Mouse (Mus musculus): Measurements from ENCODE around the gene Rpap1. TPM values are rescaled to one million over a fixed set of nuclear protein-coding genes. Genes with fewer than 3 reads are reported as not detected.

The Rpap1 gene
- 10 to 100 TPM; 17.5 to 18.8 TPM for total RNA-seq (2021)
- long read RNA-seq, experiment 1, full-length matches to known transcripts, result 7 of 29 reads
- long read RNA-seq, experiment 1, partial matches to known transcripts, result 15 of 29 reads
- long read RNA-seq, experiment 1, other reads (novel, unspliced or antisense), result 7 of 29 reads
- long read RNA-seq, experiment 2, full-length matches to known transcripts, result 7 of 26 reads
- long read RNA-seq, experiment 2, partial matches to known transcripts, result 17 of 26 reads
- long read RNA-seq, experiment 2, other reads (novel, unspliced or antisense), result 2 of 26 reads

- intact Hi-C loops (cut with DNase I), result no loop called here
- DNase-seq (ENCODE audit: low spot score in 2 of 2), result peak; percentile 76 to 86
Observed at GRCm38 (mm10) chr2:119787206-119787883, at the start of gene Rpap1. Rpap1 (minus strand) TSS chr2:119787537.

DNA sequence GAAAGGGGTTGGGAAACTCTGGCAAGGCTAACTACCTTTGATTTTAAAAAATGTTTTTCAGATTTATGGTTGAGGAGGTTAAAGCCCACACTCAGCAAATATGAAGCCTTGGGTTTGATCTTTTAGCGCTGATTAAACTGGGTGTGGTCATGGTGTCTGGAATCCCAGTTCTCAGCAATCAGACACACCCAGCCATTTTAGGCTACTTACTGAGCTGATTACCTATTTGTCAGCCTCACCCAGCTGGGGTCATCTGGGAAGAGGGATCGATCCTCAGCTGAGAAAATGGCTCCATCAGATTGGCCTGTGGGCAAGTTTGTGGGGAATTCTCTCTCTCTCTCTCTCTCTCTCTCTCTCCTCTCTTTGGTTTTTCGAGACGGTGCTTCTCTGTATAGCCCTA lies 46.9 kb upstream of the Rpap1 start:
- DNase-seq (ENCODE audit: low spot score in 2 of 2), result no peak
- intact Hi-C loops (cut with DNase I), result no loop called here

DNA sequence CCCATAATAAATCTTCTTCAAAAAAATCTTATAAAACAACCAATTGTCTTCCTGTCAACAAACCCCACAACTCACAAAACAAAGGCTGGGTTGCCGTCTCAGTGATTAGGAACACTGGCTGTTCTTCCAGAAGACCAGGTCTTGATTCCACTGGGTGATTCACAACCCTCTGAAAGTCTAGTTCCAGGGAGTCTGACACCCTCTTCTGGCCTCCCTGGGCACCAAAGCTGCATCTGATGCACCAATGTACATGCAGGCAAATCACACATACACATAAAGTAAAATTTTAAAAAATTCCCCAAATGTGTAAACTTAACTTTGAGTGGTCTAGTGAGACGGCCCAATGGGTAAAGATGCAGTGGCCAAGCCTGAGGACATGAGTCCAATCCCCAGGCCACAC lies 43.2 kb upstream of the Rpap1 start:
- no peak for DNase-seq (ENCODE audit: low spot score in 2 of 2)
- intact Hi-C loops (cut with DNase I), result no loop called here

GRCm38 (mm10) chr2:119821136-119821535 lies 33.8 kb upstream of the Rpap1 start:
- intact Hi-C loops (cut with DNase I), result no loop called here
- DNase-seq (ENCODE audit: low spot score in 2 of 2), result peak in 1 of 2 experiments; percentile 61

DNA sequence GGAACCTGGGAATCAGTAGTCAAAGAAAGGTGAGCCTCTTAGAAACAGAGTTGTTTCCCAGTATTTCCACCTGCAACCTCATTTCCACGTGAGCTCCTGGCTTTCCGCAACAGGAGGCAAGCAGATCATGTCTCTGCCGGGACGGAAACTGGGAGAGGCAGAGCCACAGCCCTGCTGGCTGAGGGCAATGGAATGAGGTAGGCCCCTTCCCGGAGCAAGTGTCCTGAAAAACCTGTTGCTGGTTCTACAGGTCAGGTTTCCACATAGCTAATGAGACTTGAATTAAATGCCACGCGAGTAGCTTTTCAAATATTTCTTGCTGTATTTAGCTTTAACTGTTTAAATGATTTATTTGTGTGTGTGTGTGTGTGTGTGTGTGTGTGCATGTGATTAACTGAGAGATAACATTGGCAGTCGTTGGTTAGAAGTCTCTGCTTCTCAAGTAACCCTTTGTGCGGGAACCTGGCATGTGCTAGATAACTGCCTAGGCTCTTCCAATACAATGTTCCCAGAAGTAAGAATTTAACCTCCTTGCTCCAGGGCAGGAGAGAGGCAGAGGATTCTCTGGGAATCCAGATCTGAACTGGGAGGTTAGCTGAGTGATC lies 31.4 kb upstream of the Rpap1 start:
- intact Hi-C loops (cut with DNase I), result no loop called here
- DNase-seq (ENCODE audit: low spot score in 2 of 2), result no peak

DNA sequence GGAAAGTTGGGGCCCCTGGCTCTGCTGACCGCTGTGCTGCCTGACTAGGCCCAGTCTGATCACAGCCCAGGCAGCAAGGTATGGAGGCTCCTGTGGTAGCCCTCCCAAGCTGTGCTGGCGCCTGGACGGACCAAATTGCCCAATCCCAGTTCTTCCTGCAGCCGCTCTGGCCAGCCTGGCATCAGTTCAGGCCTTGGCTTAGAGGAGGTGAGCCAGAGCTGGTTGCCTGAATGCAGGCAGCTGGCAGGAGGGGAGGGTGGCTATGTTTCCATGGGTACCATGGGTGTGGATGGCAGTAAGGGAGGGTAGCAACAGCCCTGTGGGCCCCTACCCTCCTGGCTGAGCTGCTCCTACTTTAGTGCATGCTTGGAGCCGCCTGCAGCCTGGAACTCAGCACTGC lies 29.7 kb upstream of the Rpap1 start:
- no peak for DNase-seq (ENCODE audit: low spot score in 2 of 2)
- intact Hi-C loops (cut with DNase I), result no loop called here

DNA sequence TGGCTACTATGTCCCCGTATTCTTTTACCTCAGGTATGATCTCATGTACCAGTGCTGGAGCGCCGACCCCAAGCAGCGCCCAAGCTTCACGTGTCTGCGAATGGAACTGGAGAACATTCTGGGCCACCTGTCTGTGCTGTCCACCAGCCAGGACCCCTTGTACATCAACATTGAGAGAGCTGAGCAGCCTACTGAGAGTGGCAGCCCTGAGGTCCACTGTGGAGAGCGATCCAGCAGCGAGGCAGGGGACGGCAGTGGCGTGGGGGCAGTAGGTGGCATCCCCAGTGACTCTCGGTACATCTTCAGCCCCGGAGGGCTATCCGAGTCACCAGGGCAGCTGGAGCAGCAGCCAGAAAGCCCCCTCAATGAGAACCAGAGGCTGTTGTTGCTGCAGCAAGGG lies 29.3 kb upstream of the Rpap1 start:
- DNase-seq (ENCODE audit: low spot score in 2 of 2), result no peak
- intact Hi-C loops (cut with DNase I), result no loop called here

DNA sequence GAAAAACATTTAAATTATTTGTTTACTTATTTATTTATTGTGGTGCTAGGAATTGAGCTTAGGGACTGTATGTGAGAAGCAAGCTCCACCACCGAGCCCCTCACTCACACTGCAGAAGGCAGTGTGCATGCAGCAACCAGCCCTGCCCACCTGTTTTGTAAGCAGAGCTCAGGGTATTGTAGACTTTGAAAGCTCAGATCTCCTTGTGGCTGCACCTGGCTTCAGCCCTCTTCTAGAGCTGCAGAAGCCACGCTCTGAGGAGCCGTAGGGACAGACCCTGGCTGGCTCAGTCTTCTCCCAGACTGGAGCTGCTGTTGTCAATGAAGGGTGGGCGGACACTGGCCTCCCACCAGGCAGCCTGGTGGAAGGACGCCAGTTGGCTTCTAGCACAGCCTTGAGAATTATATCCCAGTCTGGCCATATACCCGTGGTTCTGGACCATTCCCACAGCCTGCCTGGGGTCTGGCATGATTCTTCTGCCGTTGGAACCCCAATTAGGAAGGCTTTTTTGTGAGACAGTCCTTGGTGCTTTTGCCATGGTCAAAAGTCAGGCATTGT lies 27.1 kb upstream of the Rpap1 start:
- peak; percentile 74 to 86 for DNase-seq (ENCODE audit: low spot score in 2 of 2)
- intact Hi-C loops (cut with DNase I), result no loop called here

GRCm38 (mm10) chr2:119811490-119812146 lies 24.3 kb upstream of the Rpap1 start:
- intact Hi-C loops (cut with DNase I), result no loop called here
- peak; percentile 36 to 78 for DNase-seq (ENCODE audit: low spot score in 2 of 2)

DNA sequence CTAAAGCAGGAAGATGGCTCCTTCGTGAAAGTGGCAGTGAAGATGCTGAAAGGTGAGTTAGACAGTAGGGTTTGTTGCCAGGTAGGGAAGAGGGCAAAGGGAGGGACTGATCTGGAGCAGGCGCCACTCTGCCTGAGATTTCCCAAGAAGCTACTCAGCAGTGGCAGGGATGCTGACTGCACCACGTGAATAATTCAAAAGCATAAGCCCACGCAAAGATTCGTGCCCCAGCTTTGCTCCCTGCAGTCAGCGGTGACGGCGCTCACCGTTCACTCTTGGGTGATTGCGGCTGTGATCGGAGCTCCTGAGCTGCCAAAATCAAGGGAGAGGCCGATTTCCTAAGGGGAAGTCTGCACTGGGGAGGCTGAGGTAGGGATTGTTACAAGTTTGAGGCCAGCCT lies 23.6 kb upstream of the Rpap1 start:
- intact Hi-C loops (cut with DNase I), result no loop called here

GRCm38 (mm10) chr2:119808881-119809280 lies 21.5 kb upstream of the Rpap1 start:
- no peak for DNase-seq (ENCODE audit: low spot score in 2 of 2)
- intact Hi-C loops (cut with DNase I), result no loop called here

More for the DNA sequence above, 23.6 kb upstream of the Rpap1 start:
- peak; percentile 46 to 60 for DNase-seq (ENCODE audit: low spot score in 2 of 2)

DNA sequence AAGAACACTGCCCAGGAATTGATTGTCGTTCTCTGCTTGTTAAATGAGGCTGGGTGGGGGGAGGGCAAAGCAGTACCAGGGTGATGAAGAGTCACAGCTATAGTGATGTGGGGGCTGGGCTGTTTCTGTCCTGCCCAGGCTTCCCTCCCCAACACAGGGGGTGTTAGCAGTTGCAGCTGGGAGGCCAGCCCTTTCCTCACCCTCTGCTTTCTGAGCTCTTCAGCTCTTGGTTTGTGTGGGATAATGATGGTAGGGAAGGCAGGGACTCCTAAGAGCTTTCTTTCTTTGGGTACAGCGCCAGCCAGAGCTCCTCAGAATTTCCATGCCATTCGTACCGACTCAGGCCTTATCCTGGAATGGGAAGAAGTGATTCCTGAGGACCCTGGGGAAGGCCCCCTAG lies 21.1 kb upstream of the Rpap1 start:
- intact Hi-C loops (cut with DNase I), result no loop called here
- DNase-seq (ENCODE audit: low spot score in 2 of 2), result no peak

DNA sequence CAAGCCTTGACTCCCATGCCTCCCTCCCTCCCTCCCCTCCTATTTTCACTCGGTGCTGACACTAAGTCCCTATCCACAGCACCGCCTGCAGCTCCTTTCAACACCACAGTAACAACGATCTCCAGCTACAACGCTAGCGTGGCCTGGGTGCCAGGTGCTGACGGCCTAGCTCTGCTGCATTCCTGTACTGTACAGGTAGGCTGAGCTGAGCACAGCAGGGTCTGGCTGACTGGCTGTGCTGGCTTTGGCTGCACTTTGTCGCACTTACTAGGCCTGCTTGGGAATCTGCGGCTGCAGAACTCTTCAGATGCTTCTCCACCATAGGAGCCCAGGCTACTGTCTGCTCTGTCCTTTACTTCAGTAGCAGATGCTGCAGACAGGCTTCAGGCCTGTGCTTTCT lies 18.2 kb upstream of the Rpap1 start:
- intact Hi-C loops (cut with DNase I), result no loop called here

DNA sequence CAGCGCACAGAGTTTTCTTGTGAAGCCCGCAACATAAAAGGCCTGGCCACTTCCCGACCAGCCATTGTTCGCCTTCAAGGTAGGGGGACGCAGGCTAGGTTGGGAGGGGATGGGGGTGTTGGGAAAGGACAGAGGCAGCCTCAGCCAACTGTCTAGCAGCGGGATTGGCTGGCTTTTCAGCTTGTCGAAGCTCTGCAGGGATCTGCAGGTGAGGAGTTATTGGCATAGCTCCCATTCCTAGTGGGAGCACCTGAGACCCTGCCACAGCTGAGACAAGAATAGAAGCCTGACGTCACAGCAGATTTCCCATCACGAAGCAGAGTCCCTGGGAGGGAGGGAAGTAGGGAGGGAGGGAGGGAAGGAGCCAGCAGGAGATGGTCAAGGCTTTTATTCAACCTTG lies 17.4 kb upstream of the Rpap1 start:
- intact Hi-C loops (cut with DNase I), result loop anchor here (5.0 kb wide), 1 partner anchor 38 kb away; no protein-coding TSS in a partner anchor
- DNase-seq (ENCODE audit: low spot score in 2 of 2), result peak in 1 of 2 experiments; percentile 22

More for the DNA sequence above, 18.2 kb upstream of the Rpap1 start:
- DNase-seq (ENCODE audit: low spot score in 2 of 2), result no peak

- DNase-seq (ENCODE audit: low spot score in 2 of 2), result no peak
- intact Hi-C loops (cut with DNase I), result loop anchor here (5.0 kb wide), 1 partner anchor 38 kb away; no protein-coding TSS in a partner anchor
Observed at GRCm38 (mm10) chr2:119804275-119804628, 16.9 kb upstream of the Rpap1 start.

DNA sequence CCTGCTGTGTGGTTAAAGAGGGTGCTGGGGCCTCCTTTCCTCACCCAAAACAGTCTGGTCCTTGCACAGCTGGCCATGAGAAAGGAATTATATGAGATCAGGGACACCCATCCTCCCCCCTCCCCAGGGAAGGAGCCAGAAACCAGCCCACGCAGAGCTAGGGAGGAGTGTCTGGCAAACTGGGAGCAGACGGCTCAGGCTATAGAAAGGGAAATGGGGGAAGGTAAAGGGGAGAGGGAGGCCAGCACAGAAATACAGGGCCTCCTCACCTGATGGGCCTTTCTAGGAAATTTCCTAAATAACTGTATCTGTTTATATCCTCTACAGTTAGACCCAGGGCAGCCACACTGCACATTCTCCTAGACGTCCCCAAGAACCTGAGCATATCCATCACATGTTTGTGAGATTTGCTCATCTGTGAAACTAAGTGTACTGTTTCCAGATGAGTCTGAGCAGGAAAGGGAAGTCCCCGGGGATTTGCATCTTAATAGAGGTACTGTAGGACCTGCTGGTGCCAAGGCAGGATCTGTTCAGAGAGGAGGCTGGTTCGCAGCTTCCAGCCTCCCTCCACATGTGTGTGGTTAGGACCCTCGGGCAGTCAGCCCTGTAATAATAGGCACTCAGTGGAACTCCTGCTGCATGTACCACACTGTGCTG lies 16.4 kb upstream of the Rpap1 start:
- peak; percentile 56 to 64 for DNase-seq (ENCODE audit: low spot score in 2 of 2)
- intact Hi-C loops (cut with DNase I), result loop anchor here (5.0 kb wide), 1 partner anchor 39 kb away; no protein-coding TSS in a partner anchor

DNA sequence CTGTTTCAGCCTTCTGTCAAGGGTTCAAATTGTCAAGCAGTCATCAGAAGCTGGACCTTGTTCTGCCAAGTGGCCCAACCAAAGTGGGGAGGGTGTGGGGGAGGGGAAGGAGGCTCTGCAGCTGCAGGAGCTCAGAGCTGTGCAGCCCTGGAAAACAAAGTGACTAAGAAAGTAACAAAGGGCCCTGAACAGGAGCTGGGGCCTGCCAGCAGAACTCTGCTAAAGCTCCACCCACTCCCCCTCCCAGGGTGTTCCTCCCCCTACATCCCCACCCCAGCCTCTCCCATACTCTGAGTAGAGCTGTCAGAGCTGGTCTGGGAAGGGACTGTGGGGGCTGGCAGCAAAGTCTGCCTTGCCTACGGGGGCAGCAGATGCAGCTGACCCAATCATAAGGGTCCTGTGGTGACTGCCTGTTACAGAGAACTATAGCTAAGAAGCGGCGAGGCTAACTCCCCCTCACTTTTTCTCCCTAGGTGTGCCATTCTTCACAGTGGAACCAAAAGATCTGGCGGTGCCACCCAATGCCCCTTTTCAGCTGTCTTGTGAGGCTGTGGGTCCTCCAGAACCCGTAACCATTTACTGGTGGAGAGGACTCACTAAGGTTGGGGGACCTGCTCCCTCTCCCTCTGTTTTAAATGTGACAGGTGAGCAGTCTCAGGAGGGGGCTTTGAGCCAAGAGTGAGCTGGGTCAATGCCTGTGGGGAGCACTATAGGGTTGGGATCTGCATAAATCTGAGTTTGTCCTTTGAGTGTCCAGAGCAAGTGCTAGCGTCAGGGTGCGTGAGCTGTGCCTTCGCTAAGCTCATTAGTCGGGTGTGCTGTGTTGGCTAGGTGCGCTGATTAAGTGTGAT lies 15.7 kb upstream of the Rpap1 start:
- intact Hi-C loops (cut with DNase I), result loop anchor here (5.0 kb wide), 1 partner anchor 39 kb away; no protein-coding TSS in a partner anchor
- peak in 1 of 2 experiments; percentile 21 for DNase-seq (ENCODE audit: low spot score in 2 of 2)
